Mouse (Mus musculus): ENCODE measurements at regions not wholly inside any gene's neighbourhood (a gene's known extent, or its start where the extent isn't known, plus 50 kb on each side); places are given as distances from the start of the nearest gene placed in this dataset.

- no peak for TF ChIP-seq POLR2A (IDR thresholded peaks at IDR 0.05; ENCODE audit: insufficient read depth, low read depth, low read length)
- TF ChIP-seq CTCF (IDR thresholded peaks at IDR 0.05) = no peak
Measured at GRCm38 (mm10) chr11:19102981-19103568, 84.3 kb upstream of the Meis1 start.
